Mouse (Mus musculus) erythroblast, embryonic 14.5 days (primary cell): ENCODE results near the gene Fxyd3.

ENCODE experiments used
- GATA1 ChIP-seq: IDR thresholded peaks from 2 replicates; pipeline ENCODE4 v1.6.1; 2012; ENCODE audit warnings: low read length, inconsistent platforms, mixed read lengths
- TAL1 ChIP-seq: IDR thresholded peaks from 3 replicates; pipeline ENCODE4 v1.6.1; 2012; ENCODE audit warnings: low read length, inconsistent platforms, mixed read lengths

DNA sequence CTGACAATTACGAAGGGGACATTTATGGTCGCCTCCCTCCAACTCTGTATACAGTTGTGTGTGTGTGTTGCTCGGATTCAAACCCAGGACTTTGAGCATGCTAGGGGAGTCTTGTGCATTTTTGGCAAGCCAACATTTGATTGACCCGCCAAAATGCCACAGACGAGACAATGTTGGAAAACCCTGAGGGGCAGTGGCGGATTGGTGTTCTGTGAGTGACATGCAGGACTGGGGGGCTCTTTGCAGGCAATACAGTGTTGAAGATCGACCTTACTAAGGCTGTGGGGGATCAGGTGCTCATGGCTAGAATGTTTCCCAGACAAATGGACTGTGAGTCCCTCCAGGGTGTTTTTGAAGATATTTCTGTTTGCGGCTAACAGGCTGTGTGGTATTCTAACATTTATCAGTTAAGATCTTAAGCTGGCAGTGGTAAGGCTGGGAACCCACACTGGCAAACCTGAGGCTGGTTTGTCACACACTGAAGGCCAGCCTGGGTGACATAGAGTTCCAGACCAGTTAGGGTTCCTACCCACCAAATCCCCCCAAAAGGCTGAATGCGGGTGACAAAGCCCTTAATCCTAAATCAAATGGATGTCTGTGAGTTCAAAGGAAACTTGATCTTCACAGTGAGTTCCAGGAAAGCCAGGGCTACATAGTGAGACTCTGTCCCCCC, 20.5 kb upstream of the Fxyd3 start:
- no peak for TF ChIP-seq GATA1
- no peak for TF ChIP-seq TAL1
